Mouse (Mus musculus) ES-E14 (cell line): ENCODE results near the gene Foxj1.

ENCODE experiments used
- ZC3H11A ChIP-seq: IDR thresholded peaks from 2 replicates; pipeline ENCODE4 v1.6.1; 2012; ENCODE audit warnings: low read depth, mild to moderate bottlenecking, inconsistent platforms, low read length, borderline replicate concordance
- ZNF384 ChIP-seq: IDR thresholded peaks from 2 replicates; pipeline ENCODE4 v1.6.1; 2012; ENCODE audit warnings: low read depth, low read length, inconsistent platforms

DNA sequence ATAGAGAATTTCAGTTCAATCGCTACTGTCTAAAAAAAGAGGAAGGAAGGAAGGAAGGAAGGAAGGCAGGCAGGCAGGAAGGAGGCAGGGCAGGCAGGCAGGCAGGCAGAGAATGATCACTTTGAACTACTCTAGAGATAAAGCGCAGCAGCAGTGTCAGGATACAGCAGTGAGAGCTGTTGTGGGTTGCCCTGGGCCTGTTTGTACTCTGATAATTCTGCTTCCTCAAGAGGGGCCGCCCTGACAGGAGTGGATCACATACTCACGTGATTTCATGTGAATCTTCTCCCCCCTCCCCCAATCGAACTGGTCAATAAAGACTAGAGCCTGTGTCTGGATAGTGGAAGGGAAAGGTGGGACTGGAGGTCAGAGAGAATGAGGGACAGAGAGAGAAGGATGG, 34.4 kb upstream of the Foxj1 start:
- no peak for TF ChIP-seq ZNF384
- no peak for TF ChIP-seq ZC3H11A
